Mouse (Mus musculus) R1 (cell line): ENCODE results near the gene Trappc11.

Source experiments
- DNase-seq: peaks from one replicate; pipeline ENCODE4 v3.0.0-alpha.2; 2018; ENCODE audit warnings: low read depth, low spot score

Gene Trappc11

GRCm38 (mm10) chr8:47533344-47534125 lies at the start of gene Trappc11, which contains the start of gene Rwdd4a:
Trappc11 (minus strand) TSS chr8:47533470.
Rwdd4a (plus strand) TSS chr8:47533664.
- DNase-seq = peak; percentile 100

GRCm38 (mm10) chr8:47581454-47581853 lies 48.2 kb upstream of the Trappc11 start:
- DNase-seq = peak; percentile 72

DNA sequence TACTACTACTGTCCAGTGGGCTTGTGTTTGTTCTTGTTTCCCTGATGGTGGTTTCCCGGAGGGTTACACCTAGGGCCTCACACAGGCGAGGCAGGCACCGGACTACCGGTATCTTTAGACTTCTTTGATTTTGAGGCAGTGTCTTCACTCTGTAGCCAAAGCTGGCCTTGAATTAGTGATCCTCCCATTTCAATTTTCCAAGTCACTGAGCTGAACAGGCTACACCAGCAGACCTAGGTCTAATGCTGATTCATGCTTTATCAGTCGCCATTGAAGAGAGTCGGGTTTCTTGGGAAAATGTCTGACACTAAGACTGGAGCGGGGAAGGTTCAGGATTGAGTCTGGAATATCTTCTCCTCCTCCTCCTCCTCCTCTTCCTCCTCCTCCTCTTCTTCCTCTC lies 40.2 kb upstream of the Trappc11 start:
- no peak for DNase-seq

GRCm38 (mm10) chr8:47570161-47570560 lies 36.9 kb upstream of the Trappc11 start:
- no peak for DNase-seq

GRCm38 (mm10) chr8:47568098-47568497 lies 34.8 kb upstream of the Trappc11 start:
- DNase-seq = no peak

DNA sequence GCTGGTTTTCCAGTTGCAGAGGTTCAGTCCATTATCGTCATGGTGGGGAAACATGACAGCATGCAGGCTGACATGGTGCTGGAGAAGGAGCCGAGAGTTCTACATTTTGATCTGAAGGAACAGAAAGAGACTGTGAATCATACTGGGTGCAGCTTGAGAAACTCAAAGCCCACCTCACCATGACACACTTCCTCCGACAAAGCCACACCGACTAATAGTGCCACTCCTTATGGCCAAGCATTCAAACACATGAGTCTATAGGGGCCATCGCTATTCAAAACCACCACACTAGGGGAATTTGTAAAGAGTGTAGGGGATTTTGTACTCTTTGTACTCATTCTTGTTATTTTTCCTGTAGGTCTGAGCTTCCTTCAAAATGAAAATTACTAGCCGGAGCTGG lies 33.3 kb upstream of the Trappc11 start:
- DNase-seq = no peak

DNA sequence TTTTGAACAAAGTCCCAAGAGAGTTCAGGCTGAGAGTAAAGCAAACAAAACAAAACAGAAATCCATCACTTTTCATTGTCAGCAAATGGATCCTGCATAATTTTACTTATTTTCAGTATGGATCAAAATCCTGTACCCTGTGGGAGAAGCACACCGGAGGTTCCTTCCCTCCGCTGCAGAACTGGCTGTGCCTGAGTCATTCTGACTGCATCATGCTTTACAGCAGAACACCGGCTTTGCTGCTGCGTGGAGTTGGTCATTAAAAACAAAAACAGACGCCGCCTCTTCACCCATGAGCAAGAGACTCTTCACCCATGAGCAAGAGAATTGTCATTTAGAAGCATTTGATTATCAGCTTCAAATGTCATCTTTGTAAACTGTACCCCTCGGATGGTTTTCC lies 27.5 kb upstream of the Trappc11 start:
- no peak for DNase-seq

- DNase-seq = no peak
Observed at GRCm38 (mm10) chr8:47558274-47558673, 25.0 kb upstream of the Trappc11 start.

- no peak for DNase-seq
Observed at GRCm38 (mm10) chr8:47556446-47556845, 23.2 kb upstream of the Trappc11 start.

GRCm38 (mm10) chr8:47553613-47554012 lies 20.3 kb upstream of the Trappc11 start:
- DNase-seq = peak; percentile 75

DNA sequence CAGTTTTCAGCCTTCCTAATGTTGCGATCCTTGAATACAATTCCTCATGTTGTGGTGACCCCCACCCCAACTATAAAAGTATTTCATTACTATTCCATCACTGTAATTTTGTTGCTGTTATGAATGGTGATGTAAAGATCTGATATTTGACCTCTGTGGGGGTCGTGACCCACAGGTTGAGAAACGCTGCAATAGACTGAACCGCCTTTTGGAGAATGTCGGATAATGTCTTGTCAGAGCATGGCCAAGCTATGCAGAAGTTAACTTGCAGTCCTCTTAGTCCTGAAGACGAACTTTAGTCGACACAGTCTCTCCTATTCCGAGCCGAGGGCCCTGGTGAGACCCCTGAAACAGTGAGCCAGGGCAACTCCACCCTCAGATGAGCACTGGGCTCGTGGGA lies 13.8 kb upstream of the Trappc11 start:
- no peak for DNase-seq

GRCm38 (mm10) chr8:47544094-47544493 lies 10.8 kb upstream of the Trappc11 start:
- DNase-seq = peak; percentile 52

- DNase-seq = no peak
Observed at GRCm38 (mm10) chr8:47542746-47543145, 9.5 kb upstream of the Trappc11 start.

DNA sequence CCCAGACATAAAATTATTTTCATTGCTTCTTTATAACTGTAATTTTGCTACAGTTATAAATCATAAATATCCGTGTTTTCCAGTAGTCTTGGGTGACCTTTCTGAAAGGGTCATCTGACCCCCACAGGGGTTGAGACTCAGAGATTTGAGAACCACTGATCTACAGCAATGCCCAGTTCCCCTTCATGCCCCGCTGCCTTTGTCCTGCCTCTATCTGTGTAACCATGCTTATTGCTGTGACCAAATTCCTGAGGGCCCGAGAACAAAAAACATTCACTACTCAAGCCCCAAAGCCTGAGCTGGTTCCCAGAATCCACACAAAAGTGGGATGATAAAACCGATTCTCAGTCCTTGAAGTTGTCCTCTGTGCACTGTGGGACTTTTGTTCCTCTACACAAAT lies 5.1 kb upstream of the Trappc11 start:
- DNase-seq = no peak

GRCm38 (mm10) chr8:47528094-47528493 lies 5.2 kb downstream of the Trappc11 start:
- DNase-seq = no peak

DNA sequence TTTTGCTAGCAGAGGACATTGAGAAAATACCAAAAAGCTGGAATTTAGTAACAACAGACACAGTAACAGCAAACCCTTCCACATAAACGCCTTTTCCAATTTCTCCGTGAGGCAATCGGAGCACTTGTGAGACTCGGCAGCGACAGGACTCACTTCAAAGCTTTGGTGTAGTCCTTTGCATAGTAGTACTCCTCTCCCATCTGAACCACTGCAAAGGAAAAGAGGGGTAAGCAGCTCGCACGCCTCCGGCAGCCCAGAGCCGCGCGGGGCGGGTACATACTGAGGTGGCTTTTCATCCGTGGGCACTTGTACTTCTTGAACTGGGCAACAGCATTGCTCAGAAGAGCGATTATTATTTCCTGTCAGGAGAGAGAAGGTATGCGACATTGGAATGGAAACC lies 19.7 kb downstream of the Trappc11 start:
- no peak for DNase-seq

DNA sequence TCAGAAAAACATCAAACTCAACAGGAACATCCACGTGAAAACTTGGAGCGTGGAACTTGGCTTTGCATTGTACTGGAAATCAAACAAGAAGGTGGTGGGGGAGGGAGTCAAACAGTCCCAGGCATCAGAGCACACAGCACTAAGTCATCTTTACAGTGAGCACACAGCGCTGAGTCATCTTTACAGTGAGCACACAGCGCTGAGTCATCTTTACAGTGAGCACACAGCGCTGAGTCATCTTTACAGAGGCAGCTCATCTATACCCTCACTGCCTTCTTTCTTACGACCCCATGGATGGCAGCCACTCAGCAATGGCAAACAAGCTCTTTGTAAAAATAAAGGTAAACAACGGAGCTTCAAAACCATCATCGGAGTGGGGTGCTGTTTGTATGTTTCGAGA lies 22.3 kb downstream of the Trappc11 start:
- no peak for DNase-seq

GRCm38 (mm10) chr8:47505431-47505830 lies 27.8 kb downstream of the Trappc11 start:
- no peak for DNase-seq

DNA sequence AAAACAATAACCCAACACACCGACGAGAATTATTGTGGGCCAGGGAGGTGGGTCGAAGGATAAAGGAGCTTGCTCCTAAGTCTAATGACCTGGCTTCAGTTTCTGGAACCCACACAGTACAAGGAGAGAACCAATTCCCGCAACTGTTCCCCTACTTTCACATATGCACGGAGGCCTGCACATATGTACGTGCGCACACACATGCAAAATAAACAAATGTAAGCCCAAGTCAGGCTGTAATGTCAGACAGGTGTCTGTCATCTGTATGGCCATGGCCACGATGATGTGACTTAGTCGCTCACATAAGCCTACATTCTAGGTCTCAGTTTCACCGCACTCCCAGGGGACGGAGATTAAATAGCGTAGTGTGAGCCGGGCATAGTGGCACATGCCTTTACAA lies 30.7 kb downstream of the Trappc11 start:
- no peak for DNase-seq

- no peak for DNase-seq
Observed at GRCm38 (mm10) chr8:47501994-47502393, 31.3 kb downstream of the Trappc11 start.

DNA sequence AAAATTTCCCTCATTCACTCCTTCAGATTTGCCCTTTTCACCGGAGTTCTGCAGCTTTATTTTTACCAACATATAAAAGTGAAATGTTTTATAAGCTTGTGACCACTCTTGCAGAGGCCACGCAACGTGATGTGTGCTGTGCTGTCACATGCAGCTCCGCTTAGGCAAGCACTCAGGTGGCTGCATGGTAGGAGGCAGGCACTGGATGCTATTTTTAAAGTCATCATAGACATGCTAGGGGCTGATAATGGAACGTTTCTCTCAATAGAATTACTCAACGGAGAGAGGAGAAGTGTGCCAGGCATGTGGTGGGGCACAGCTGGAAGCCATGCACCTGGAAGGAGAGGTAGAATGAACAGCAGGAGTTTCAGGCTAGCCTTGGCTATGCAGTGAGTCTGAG lies 37.8 kb downstream of the Trappc11 start:
- DNase-seq = no peak

DNA sequence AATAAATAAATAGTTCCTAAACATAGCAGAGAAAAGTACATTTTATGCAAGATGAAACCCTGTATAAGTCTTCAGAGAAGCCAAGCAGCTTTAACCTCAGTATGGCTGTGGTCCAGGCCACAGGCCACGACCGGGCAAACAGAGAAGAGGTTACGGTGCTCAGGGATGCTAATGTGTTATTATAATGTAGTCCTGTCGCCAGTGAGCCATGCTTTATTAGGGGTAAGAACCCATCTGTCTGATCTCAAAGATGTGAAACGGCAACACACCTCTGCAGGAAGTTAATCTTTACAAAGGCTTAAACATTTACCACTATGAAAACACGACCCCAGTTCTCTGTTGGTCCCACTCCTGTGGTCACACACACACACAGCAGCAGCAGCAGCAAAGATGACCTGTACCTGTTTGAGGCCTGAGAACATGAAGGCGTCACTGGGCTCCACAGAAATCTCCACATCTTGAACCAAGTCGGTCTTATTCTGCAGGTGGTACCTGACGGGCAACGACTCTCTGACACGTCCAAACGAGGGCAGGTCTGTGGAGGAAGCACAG lies 38.6 kb downstream of the Trappc11 start:
- DNase-seq = no peak

DNA sequence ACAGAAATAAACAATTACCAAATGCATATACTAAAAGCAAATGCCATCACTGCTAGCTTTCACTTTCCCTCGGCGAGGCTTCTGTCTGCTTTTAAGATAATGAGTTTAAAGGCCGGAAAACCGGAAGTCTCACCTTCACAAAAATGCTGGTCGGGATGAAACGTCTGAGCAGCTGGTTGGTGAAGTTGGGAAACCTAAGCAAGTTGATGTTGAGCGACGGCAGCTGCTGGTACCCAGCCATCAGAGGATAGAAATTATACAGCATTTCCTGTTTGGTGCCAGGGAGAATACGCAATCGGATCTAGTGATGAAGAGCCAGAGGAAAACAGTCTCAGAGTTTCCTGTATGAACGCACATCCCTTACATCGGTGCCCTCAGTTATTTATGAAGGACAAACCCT lies 40.2 kb downstream of the Trappc11 start:
- DNase-seq = no peak
